ENCODE assay signal across 9 mouse cellular contexts in genomic region chr2:170134026-170134690, GRCm38 (mm10). TPM values are rescaled to one million over a fixed set of nuclear protein-coding genes. Genes with fewer than 3 reads are reported as not detected.
DNase-seq lines count a peak whose midpoint lies in the region; ATAC-seq lines count a peak whose summit lies in the region.
"Had no signal": no experiment of that assay in that cellular context is flagged by ENCODE, and none has a peak within 500 bp of the region (broad histone marks: within the 10 kb centered on the region; RNA-seq: fewer than 3 reads in every experiment).

No protein-coding gene starts in this region.

- no peak for DNase-seq in heart, adult 8-10 months (ENCODE audit: low spot score)
- peak; percentile 70 for DNase-seq in 416B (ENCODE audit: low read depth)
- DNase-seq in forebrain, embryonic 10.5 days (ENCODE audit: extremely low spot score, low spot score), result no peak
- no peak for DNase-seq in c-Kit-positive CD71-positive TER-119-positive erythroid progenitor cells, embryonic 14.5 days (ENCODE audit: low spot score)
- no peak for DNase-seq in gastrocnemius, postnatal 25 days
- no peak for DNase-seq in urinary bladder, adult 18-20 months (ENCODE audit: low spot score in 2 of 2)

- peak overlapping the region; percentile 91 for H3K27ac ChIP-seq in heart, embryonic 11.5 days (ENCODE audit: low read depth, low read length)
- H3K27ac ChIP-seq in forebrain, embryonic 10.5 days, result peak overlapping the region; percentile 85
- H3K27ac ChIP-seq in limb, embryonic 15.5 days, result peak overlapping the region; percentile 84

- H3K27me3 ChIP-seq in heart, embryonic 11.5 days (ENCODE audit: control insufficient read depth, insufficient read depth, low read length), result no peaks in the 10 kb centered on the region
- peaks cover 6% of the 10 kb centered on the region; the same call in 1 of the 2 replicates for H3K27me3 ChIP-seq in forebrain, embryonic 10.5 days (ENCODE audit: poor library complexity, severe bottlenecking)
- no peaks in the 10 kb centered on the region for H3K27me3 ChIP-seq in limb, embryonic 15.5 days

- H3K9me3 ChIP-seq in heart, embryonic 11.5 days (replicated peaks; ENCODE audit: control insufficient read depth, low read length), result no peaks in the 10 kb centered on the region
- no peaks in the 10 kb centered on the region for H3K9me3 ChIP-seq in forebrain, embryonic 10.5 days
- H3K9me3 ChIP-seq in limb, embryonic 15.5 days, result no peaks in the 10 kb centered on the region
- H3K9me3 ChIP-seq: G1E had no signal

- H3K36me3 ChIP-seq in heart, embryonic 11.5 days (ENCODE audit: control insufficient read depth, insufficient read depth, low read length), result no peaks in the 10 kb centered on the region
- no peaks in the 10 kb centered on the region for H3K36me3 ChIP-seq in forebrain, embryonic 10.5 days (replicated peaks)
- H3K36me3 ChIP-seq in limb, embryonic 15.5 days, result no peaks in the 10 kb centered on the region

- peaks cover 18% of the 10 kb centered on the region for H3K4me1 ChIP-seq in heart, embryonic 11.5 days (ENCODE audit: control insufficient read depth, insufficient read depth, low read length)
- peaks cover 47% of the 10 kb centered on the region for H3K4me1 ChIP-seq in forebrain, embryonic 10.5 days
- peaks cover 16% of the 10 kb centered on the region for H3K4me1 ChIP-seq in limb, embryonic 15.5 days

- H3K4me2 ChIP-seq in heart, embryonic 11.5 days, result peak overlapping the region; percentile 90
- H3K4me2 ChIP-seq in limb, embryonic 15.5 days, result peak overlapping the region; percentile 60

- ATAC-seq in heart, embryonic 11.5 days (replicated peaks; ENCODE audit: insufficient number of reproducible peaks, low FRiP score, low TSS enrichment), result no peak
- ATAC-seq in limb, embryonic 15.5 days (ENCODE audit: insufficient number of reproducible peaks, low FRiP score, low TSS enrichment, low read depth), result no peak

- H3K4me3 ChIP-seq in heart, embryonic 11.5 days (ENCODE audit: low read depth, low read length), result peak overlapping the region; percentile 57
- H3K4me3 ChIP-seq in forebrain, embryonic 10.5 days, result peak overlapping the region; percentile 92
- peak overlapping the region; percentile 45 for H3K4me3 ChIP-seq in limb, embryonic 15.5 days

- WGBS in heart, embryonic 11.5 days (ENCODE audit: insufficient replicate concordance), result 13% methylated on average over 12 of the region's 12 CpGs
- WGBS in forebrain, embryonic 10.5 days, result 7% methylated on average over 12 of the region's 12 CpGs
- 9% methylated on average over 12 of the region's 12 CpGs for WGBS in limb, embryonic 15.5 days

- H3K9ac ChIP-seq in heart, embryonic 11.5 days (ENCODE audit: low read depth, low read length), result peak overlapping the region; percentile 86
- H3K9ac ChIP-seq in limb, embryonic 15.5 days, result peak overlapping the region; percentile 26; the same call in 1 of the 2 replicates

RNA-seq across cellular contexts. Expression of gene Zfp217, which starts 13.7 kb away (rescaled TPM):
- 2.9 and 3.7 TPM in 2 replicates for polyA plus RNA-seq in heart, embryonic 11.5 days (2014; fragmentation: Nextera tagmentation; extraction: Ambion mirVana)
- 10 to 100 TPM in 1 of 4 experiments, 1 to 10 TPM in 3; 7.4 to 12.0 (median 8.9) TPM for total RNA-seq in heart, adult 8-10 months (2022)
- 3.4 and 4.1 TPM in 2 replicates for polyA plus RNA-seq in forebrain, embryonic 10.5 days (2016; fragmentation: Nextera tagmentation; extraction: Ambion mirVana)
- polyA plus RNA-seq in limb, embryonic 15.5 days (2015; fragmentation: Nextera tagmentation; extraction: Ambion mirVana), result 2.9 and 3.3 TPM in 2 replicates
- total RNA-seq in gastrocnemius, postnatal 25 days (2021), result 1 to 10 TPM; 7.0 to 7.2 TPM
